Mouse (Mus musculus) intestine, postnatal 0 days (tissue): ENCODE results near the gene Slc36a3. TPM values are rescaled to one million over a fixed set of nuclear protein-coding genes. Genes with fewer than 3 reads are reported as not detected.
"Not testable (repeated sequence)": the region's sequence is repeated elsewhere in the genome, so short reads cannot be mapped to it uniquely, and the experiment has no call there.

Experiments used
- ATAC-seq: fragments of 200-750 bp; cut with Nextera tagmentation; 2 replicates; pipeline ENCODE4 v1.8.0; 2017; ENCODE audit warnings: mild to moderate bottlenecking, moderate TSS enrichment, moderate library complexity
- H3K27ac ChIP-seq: fragments of 300-500 bp; sonication (generic); 2 replicates; pipeline ENCODE4 v1.5.1; 2014; ENCODE audit warnings: mild to moderate bottlenecking, low read depth, low read length, moderate library complexity
- H3K27me3 ChIP-seq: fragments of 300-500 bp; sonication (generic); replicated peaks from 2 replicates; pipeline ENCODE4 v1.6.1; 2014; ENCODE audit warnings: low read length, mixed read lengths; ENCODE audit not compliant: control insufficient read depth, insufficient read depth
- H3K36me3 ChIP-seq: fragments of 300-500 bp; sonication (generic); 2 replicates; pipeline ENCODE4 v1.6.1; 2014; ENCODE audit warnings: mild to moderate bottlenecking, moderate library complexity; ENCODE audit not compliant: control insufficient read depth, insufficient read depth
- H3K4me1 ChIP-seq: fragments of 300-500 bp; sonication (generic); replicated peaks from 2 replicates; pipeline ENCODE4 v1.6.1; 2014; ENCODE audit warnings: antibody characterized with exemption, low read length, mixed read lengths; ENCODE audit not compliant: control insufficient read depth, insufficient read depth
- H3K4me2 ChIP-seq: fragments of 300-500 bp; sonication (generic); replicated peaks from 2 replicates; pipeline ENCODE4 v1.6.1; 2014; ENCODE audit warnings: low read depth, mild to moderate bottlenecking, moderate library complexity
- H3K4me3 ChIP-seq: fragments of 300-500 bp; sonication (generic); 2 replicates; pipeline ENCODE4 v1.5.1; 2014; ENCODE audit warnings: low read depth, low read length
- H3K9ac ChIP-seq: fragments of 300-500 bp; sonication (generic); 2 replicates; pipeline ENCODE4 v1.6.1; 2014; ENCODE audit warnings: mild to moderate bottlenecking, low read depth, low read length
- H3K9me3 ChIP-seq: fragments of 300-500 bp; sonication (generic); 2 replicates; pipeline ENCODE4 v1.6.1; 2016; ENCODE audit warnings: mixed run types; ENCODE audit not compliant: control insufficient read depth
- CTCF ChIP-seq: sonication (generic); IDR thresholded peaks from 2 replicates; pipeline ENCODE4 v1.5.1; 2016; ENCODE audit warnings: low read depth, mild to moderate bottlenecking, control low read depth, antibody characterized with exemption, moderate library complexity
- whole genome bisulfite sequencing: fragments of 180-500 bp; shearing (Covaris S2); extraction: QIAGEN DNeasy Blood & Tissue Kit; methylation state at CpG from one replicate; pipeline ENCODE4 v1.1.7; 2014; 5-methylcytosine and 5-hydroxymethylcytosine counted together
- polyA plus RNA-seq: library from polyadenylated mRNA; unstranded; fragments of >200 nt; fragmentation: Nextera tagmentation; extraction: Ambion mirVana; gene quantifications from 2 replicates; pipeline ENCODE4 v1.2.1, GENCODE M21; 2015

Gene Slc36a3
- polyA plus RNA-seq, 1 experiment from 2014 or later: not detected

GRCm38 (mm10) chr11:55116004-55116403, 35.5 kb downstream of the Slc36a3 start:
- WGBS: 72% methylated on average over 3 of the region's 3 CpGs
- Histone ChIP-seq H3K4me2 (no peak overlapping the region), H3K27me3 (no peaks in the 10 kb centered on the region), H3K4me3 (no peak overlapping the region), H3K9me3 (peaks cover 4% of the 10 kb centered on the region; the same call in 1 of the 2 replicates), H3K36me3 (no peaks in the 10 kb centered on the region), H3K27ac (no peak overlapping the region), H3K9ac (no peak overlapping the region), H3K4me1 (no peaks in the 10 kb centered on the region)
- no peak for TF ChIP-seq CTCF
- ATAC-seq: no peak

GRCm38 (mm10) chr11:55114291-55114690, 37.2 kb downstream of the Slc36a3 start:
- no peak overlapping the region for H3K4me2 ChIP-seq
- H3K27me3 ChIP-seq: no peaks in the 10 kb centered on the region
- no peak for TF ChIP-seq CTCF
- H3K36me3 ChIP-seq: no peaks in the 10 kb centered on the region
- H3K4me3 ChIP-seq: no peak overlapping the region
- no peaks in the 10 kb centered on the region for H3K9me3 ChIP-seq
- H3K4me1 ChIP-seq: no peaks in the 10 kb centered on the region
- ATAC-seq: no peak
- WGBS: 83% methylated on average over 2 of the region's 2 CpGs
- H3K9ac ChIP-seq: no peak overlapping the region
- H3K27ac ChIP-seq: no peak overlapping the region

- H3K4me1 ChIP-seq, H3K4me2 ChIP-seq, H3K9ac ChIP-seq, H3K27me3 ChIP-seq, H3K27ac ChIP-seq, H3K9me3 ChIP-seq, ATAC-seq, H3K4me3 ChIP-seq, H3K36me3 ChIP-seq: not testable (repeated sequence)
- WGBS: 24% methylated on average over 4 of the region's 4 CpGs
Measured at GRCm38 (mm10) chr11:55113861-55114250, 37.7 kb downstream of the Slc36a3 start.

GRCm38 (mm10) chr11:55113209-55113860, 38.2 kb downstream of the Slc36a3 start:
- Histone ChIP-seq H3K4me3 (no peak overlapping the region), H3K4me2 (no peak overlapping the region), H3K27ac (no peak overlapping the region), H3K27me3 (no peaks in the 10 kb centered on the region), H3K9me3 (no peaks in the 10 kb centered on the region), H3K9ac (no peak overlapping the region), H3K36me3 (no peaks in the 10 kb centered on the region), H3K4me1 (no peaks in the 10 kb centered on the region)
- TF ChIP-seq CTCF: no peak
- ATAC-seq: no peak
- WGBS: 43% methylated on average over 7 of the region's 7 CpGs

GRCm38 (mm10) chr11:55110566-55111169, 40.8 kb downstream of the Slc36a3 start:
- H3K27me3 ChIP-seq: no peaks in the 10 kb centered on the region
- H3K9ac ChIP-seq: no peak overlapping the region
- whole genome bisulfite sequencing: 51% methylated on average over 7 of the region's 7 CpGs
- no peak for ATAC-seq
- H3K4me2 ChIP-seq: no peak overlapping the region
- no peaks in the 10 kb centered on the region for H3K4me1 ChIP-seq
- no peak overlapping the region for H3K4me3 ChIP-seq
- no peaks in the 10 kb centered on the region for H3K36me3 ChIP-seq
- no peaks in the 10 kb centered on the region for H3K9me3 ChIP-seq
- no peak overlapping the region for H3K27ac ChIP-seq
- no peak for TF ChIP-seq CTCF

GRCm38 (mm10) chr11:55109521-55110300, 41.8 kb downstream of the Slc36a3 start:
- Histone ChIP-seq H3K27me3 (no peaks in the 10 kb centered on the region), H3K4me3 (no peak overlapping the region), H3K4me2 (no peak overlapping the region), H3K9ac (no peak overlapping the region), H3K36me3 (no peaks in the 10 kb centered on the region), H3K27ac (no peak overlapping the region), H3K9me3 (no peaks in the 10 kb centered on the region), H3K4me1 (no peaks in the 10 kb centered on the region)
- no peak for TF ChIP-seq CTCF
- 92% methylated on average over 7 of the region's 7 CpGs for WGBS
- no peak for ATAC-seq
